In genomic region chr9:58231746-58232145, GRCm38 (mm10) we compare ENCODE assay signal across 11 mouse cellular contexts. TPM values are rescaled to one million over a fixed set of nuclear protein-coding genes. Genes with fewer than 3 reads are reported as not detected.
DNase-seq lines count a peak whose midpoint lies in the region; ATAC-seq and TF ChIP-seq lines count a peak whose summit lies in the region.
"Had no signal": no experiment of that assay in that cellular context is flagged by ENCODE, and none has a peak within 500 bp of the region (broad histone marks: within the 10 kb centered on the region; RNA-seq: fewer than 3 reads in every experiment).

No protein-coding gene starts in this region.

- no peak for DNase-seq in heart, adult 9 months (ENCODE audit: low spot score in 2 of 2)
- peak; percentile 41 to 59 for DNase-seq in spleen, postnatal 36 days (ENCODE audit: low spot score in 2 of 2)
- DNase-seq in spleen, postnatal 10 days (ENCODE audit: low spot score in 2 of 2), result no peak
- DNase-seq in limb, embryonic 14.5 days (ENCODE audit: low spot score), result no peak
- DNase-seq in yolk sac, embryonic 10.5 days (ENCODE audit: low spot score), result peak; percentile 50
- DNase-seq in midbrain, embryonic 14.5 days, result no peak
- no peak for DNase-seq in cerebellum, adult 9-11 months
- DNase-seq: cerebellum, postnatal 14 days; thymus, postnatal 36 days had no signal

- WGBS in heart, embryonic 15.5 days, result 54% methylated on average over 6 of the region's 6 CpGs
- whole genome bisulfite sequencing in limb, embryonic 14.5 days, result 44% methylated on average over 6 of the region's 6 CpGs
- WGBS in midbrain, embryonic 14.5 days, result 83% methylated on average over 6 of the region's 6 CpGs

- H3K9ac ChIP-seq in heart, embryonic 15.5 days, result no peak overlapping the region
- no peak overlapping the region for H3K9ac ChIP-seq in limb, embryonic 14.5 days (ENCODE audit: low read depth, low read length, severe bottlenecking)
- no peak overlapping the region for H3K9ac ChIP-seq in midbrain, embryonic 14.5 days (replicated peaks; ENCODE audit: low read length)
- H3K9ac ChIP-seq: hindbrain, embryonic 14.5 days had no signal

- H3K4me2 ChIP-seq in heart, embryonic 15.5 days, result no peak overlapping the region
- no peak overlapping the region for H3K4me2 ChIP-seq in limb, embryonic 14.5 days (replicated peaks; ENCODE audit: low read depth, low read length, severe bottlenecking)
- no peak overlapping the region for H3K4me2 ChIP-seq in midbrain, embryonic 14.5 days (ENCODE audit: low read length)
- H3K4me2 ChIP-seq: hindbrain, embryonic 14.5 days had no signal

- TF ChIP-seq POLR2A in limb, embryonic 14.5 days (IDR thresholded peaks at IDR 0.05; ENCODE audit: borderline replicate concordance, extremely low read depth, insufficient read depth, insufficient read length), result no peak

- H3K4me3 ChIP-seq in heart, embryonic 15.5 days, result no peak overlapping the region
- no peak overlapping the region for H3K4me3 ChIP-seq in limb, embryonic 14.5 days (replicated peaks; ENCODE audit: low read length)
- no peak overlapping the region for H3K4me3 ChIP-seq in midbrain, embryonic 14.5 days (replicated peaks; ENCODE audit: low read depth, low read length)

- ATAC-seq in heart, embryonic 15.5 days (replicated peaks; ENCODE audit: insufficient number of reproducible peaks, insufficient read depth, low FRiP score, low read depth), result no peak
- ATAC-seq in limb, embryonic 14.5 days (ENCODE audit: low FRiP score, low read depth), result no peak
- no peak for ATAC-seq in midbrain, embryonic 14.5 days (ENCODE audit: low FRiP score, low TSS enrichment)

- no peaks in the 10 kb centered on the region for H3K9me3 ChIP-seq in heart, embryonic 15.5 days (replicated peaks)
- no peaks in the 10 kb centered on the region for H3K9me3 ChIP-seq in limb, embryonic 14.5 days (ENCODE audit: control insufficient read depth, low read length)
- H3K9me3 ChIP-seq in midbrain, embryonic 14.5 days (ENCODE audit: control insufficient read depth, low read length), result no peaks in the 10 kb centered on the region

- H3K4me1 ChIP-seq in heart, embryonic 15.5 days (replicated peaks), result peaks cover 14% of the 10 kb centered on the region
- peaks cover 8% of the 10 kb centered on the region; the same call in 1 of the 2 replicates for H3K4me1 ChIP-seq in limb, embryonic 14.5 days (ENCODE audit: control insufficient read depth, insufficient read depth, low read length)
- H3K4me1 ChIP-seq in midbrain, embryonic 14.5 days (ENCODE audit: control insufficient read depth, insufficient read depth, low read length), result no peaks in the 10 kb centered on the region

- no peaks in the 10 kb centered on the region for H3K27me3 ChIP-seq in heart, embryonic 15.5 days
- no peaks in the 10 kb centered on the region for H3K27me3 ChIP-seq in limb, embryonic 14.5 days (ENCODE audit: control insufficient read depth, insufficient read depth, low read length)
- H3K27me3 ChIP-seq in midbrain, embryonic 14.5 days (ENCODE audit: control insufficient read depth, insufficient read depth, low read length), result no peaks in the 10 kb centered on the region

- H3K36me3 ChIP-seq in heart, embryonic 15.5 days, result peaks cover 70% of the 10 kb centered on the region
- H3K36me3 ChIP-seq in limb, embryonic 14.5 days (ENCODE audit: control insufficient read depth, insufficient read depth, low read length), result peaks cover 63% of the 10 kb centered on the region
- H3K36me3 ChIP-seq in midbrain, embryonic 14.5 days (ENCODE audit: control insufficient read depth, insufficient read depth, low read length), result peaks cover 3% of the 10 kb centered on the region; the same call in 1 of the 2 replicates

- peak overlapping the region; percentile 67 for H3K27ac ChIP-seq in heart, embryonic 15.5 days
- H3K27ac ChIP-seq in limb, embryonic 14.5 days (replicated peaks; ENCODE audit: low read depth, low read length), result 0 out of 2 replicates have a peak overlapping the region, but pooled peaks have one; percentile 33
- no peak overlapping the region for H3K27ac ChIP-seq in midbrain, embryonic 14.5 days (replicated peaks; ENCODE audit: low read depth, low read length)
- H3K27ac ChIP-seq: hindbrain, embryonic 14.5 days had no signal

RNA-seq across cellular contexts. Expression of gene Pml, which starts 17.8 kb away (rescaled TPM):
- 10.0 and 15.8 TPM in 2 replicates for polyA plus RNA-seq in heart, embryonic 15.5 days (2015; fragmentation: Nextera tagmentation; extraction: Ambion mirVana)
- polyA plus RNA-seq in limb, embryonic 14.5 days (2012; rRNA removed), result 22.4 and 24.8 TPM in 2 replicates
- 15.4 and 18.4 TPM in 2 replicates for polyA plus RNA-seq in limb, embryonic 14.5 days (2014; fragmentation: Nextera tagmentation; extraction: Ambion mirVana)
- polyA plus RNA-seq in midbrain, embryonic 14.5 days (2014; fragmentation: Nextera tagmentation; extraction: Ambion mirVana), result 3.8 and 3.9 TPM in 2 replicates

RNA-seq across cellular contexts. Expression of gene Stoml1, which starts 21.2 kb away (rescaled TPM):
- polyA plus RNA-seq in heart, embryonic 15.5 days (2015; fragmentation: Nextera tagmentation; extraction: Ambion mirVana), result 25.2 and 28.6 TPM in 2 replicates
- polyA plus RNA-seq in limb, embryonic 14.5 days (2012; rRNA removed), result 47.2 and 57.5 TPM in 2 replicates
- 28.7 and 30.4 TPM in 2 replicates for polyA plus RNA-seq in limb, embryonic 14.5 days (2014; fragmentation: Nextera tagmentation; extraction: Ambion mirVana)
- 96.4 and 115 TPM in 2 replicates for polyA plus RNA-seq in midbrain, embryonic 14.5 days (2014; fragmentation: Nextera tagmentation; extraction: Ambion mirVana)

RNA-seq across cellular contexts. Expression of gene Islr2, which starts 27.6 kb away (rescaled TPM):
- 0.20 TPM in 1 of 2 replicates, not detected in the other for polyA plus RNA-seq in heart, embryonic 15.5 days (2015; fragmentation: Nextera tagmentation; extraction: Ambion mirVana)
- 12.2 and 24.8 TPM in 2 replicates for polyA plus RNA-seq in limb, embryonic 14.5 days (2012; rRNA removed)
- 1.7 and 2.7 TPM in 2 replicates for polyA plus RNA-seq in limb, embryonic 14.5 days (2014; fragmentation: Nextera tagmentation; extraction: Ambion mirVana)
- polyA plus RNA-seq in midbrain, embryonic 14.5 days (2014; fragmentation: Nextera tagmentation; extraction: Ambion mirVana), result 51.6 and 96.9 TPM in 2 replicates

RNA-seq across cellular contexts. Expression of gene Islr, which starts 27.6 kb away (rescaled TPM):
- polyA plus RNA-seq in heart, embryonic 15.5 days (2015; fragmentation: Nextera tagmentation; extraction: Ambion mirVana), result 28.4 and 49.0 TPM in 2 replicates
- 493 and 711 TPM in 2 replicates for polyA plus RNA-seq in limb, embryonic 14.5 days (2012; rRNA removed)
- polyA plus RNA-seq in limb, embryonic 14.5 days (2014; fragmentation: Nextera tagmentation; extraction: Ambion mirVana), result 143 and 153 TPM in 2 replicates
- polyA plus RNA-seq in midbrain, embryonic 14.5 days (2014; fragmentation: Nextera tagmentation; extraction: Ambion mirVana), result 2.4 and 16.6 TPM in 2 replicates

Comparison
In these comparisons a context has a peak if more than half of its experiments do, and no peak if none do; other contexts are left out.
1. DNase-seq: peak in spleen, postnatal 36 days (2 of 2) and yolk sac, embryonic 10.5 days (single experiment); none in heart, adult 9 months (0 of 2), spleen, postnatal 10 days (0 of 2), limb, embryonic 14.5 days (single experiment), midbrain, embryonic 14.5 days (single experiment) and cerebellum, adult 9-11 months (single experiment).